Mouse (Mus musculus): Measurements from ENCODE around the gene Ros1. TPM values are rescaled to one million over a fixed set of nuclear protein-coding genes. Genes with fewer than 3 reads are reported as not detected.

Gene Ros1
- polyA plus RNA-seq (2014; fragmentation: Illumina TruSeq; extraction: RNeasy Lipid Tissue Mini Kit (QIAGEN cat#74804); ENCODE audit: low read depth, low replicate concordance), result not detected

DNA sequence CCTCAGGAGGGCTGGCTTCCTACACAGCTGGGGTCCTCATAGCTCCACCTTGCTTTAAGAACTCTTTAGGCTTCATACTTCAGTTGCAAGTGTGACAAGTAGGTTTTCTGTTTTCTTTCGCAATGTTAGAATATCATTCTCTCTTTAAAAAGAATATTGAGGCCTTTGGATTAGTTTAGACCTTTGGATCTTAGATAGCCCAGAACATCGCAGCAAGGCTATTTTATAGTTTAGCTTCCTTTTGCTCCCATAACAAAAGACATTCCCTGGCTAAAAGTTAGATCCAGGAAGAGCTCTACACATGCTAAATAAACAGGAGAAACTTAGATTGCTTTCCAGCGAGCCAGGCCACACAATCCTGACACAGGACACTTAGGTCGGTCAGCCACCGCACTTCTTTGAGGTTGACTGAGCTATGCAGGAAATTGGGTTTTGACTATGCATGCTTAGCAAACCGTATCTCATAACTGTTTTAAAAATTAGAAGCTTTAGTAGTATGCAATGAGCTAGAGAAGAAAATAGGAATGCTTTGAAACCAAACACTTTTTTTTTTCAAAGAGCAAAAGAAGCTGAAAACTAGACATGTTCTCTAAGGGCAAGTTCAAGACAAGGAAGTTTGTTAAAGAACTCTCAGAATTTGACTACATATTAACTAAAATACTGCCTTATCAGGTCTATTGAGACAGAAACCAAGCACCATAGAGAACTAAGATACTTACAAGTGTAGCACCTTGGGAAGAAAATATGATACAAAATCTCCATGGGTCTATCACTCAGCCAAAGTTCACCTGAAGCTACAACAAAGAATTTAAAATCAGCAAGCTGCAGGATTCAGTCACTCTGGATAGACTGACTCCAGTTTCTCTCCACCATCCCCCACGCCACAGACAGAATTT is at the start of gene Ros1:
Ros1 (minus strand) TSS at position 288 of the 896 bp plus-strand sequence.

GRCm38 (mm10) chr10:52233301-52233968 is 38.4 kb upstream of the Ros1 start, which contains the start of gene Dcbld1:
Gene Dcbld1, plus strand, starts transcription at chr10:52233619.

DNA sequence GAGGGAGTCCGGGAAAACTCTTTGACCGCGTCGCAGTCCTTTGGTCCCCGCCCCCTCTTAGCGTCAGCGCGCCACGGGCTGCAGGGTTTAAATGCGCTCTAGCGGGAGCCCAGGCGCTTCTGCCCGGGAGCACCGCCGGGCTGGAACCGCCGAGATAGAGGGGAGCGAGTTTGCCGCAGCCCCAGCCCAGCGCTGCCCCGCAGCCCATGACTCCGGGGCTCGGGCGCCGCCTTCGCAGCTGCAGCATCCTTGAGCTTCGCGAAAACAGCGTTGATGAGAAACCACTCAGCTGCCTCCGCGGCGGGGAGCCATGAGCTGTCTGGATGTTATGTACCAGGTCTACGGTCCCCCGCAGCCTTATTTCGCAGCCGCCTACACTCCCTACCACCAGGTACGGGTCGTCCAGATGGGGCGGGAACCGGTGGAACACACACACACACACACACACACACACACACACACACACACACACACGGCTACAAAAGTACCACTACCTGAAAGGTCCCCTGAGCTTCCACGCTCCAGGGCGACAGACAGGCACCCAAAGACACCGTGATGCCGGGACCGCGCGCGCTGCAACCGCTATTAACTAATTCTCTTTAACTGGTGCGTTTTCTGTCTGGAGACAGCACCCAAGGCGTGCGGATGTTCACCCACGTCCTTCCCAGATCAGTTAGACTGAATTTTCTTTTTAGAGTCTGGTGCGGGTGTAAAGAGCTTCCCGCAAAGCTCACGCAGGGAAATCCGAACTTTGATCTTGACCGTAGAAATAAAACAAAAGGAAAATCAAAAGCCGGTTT is 172.4 kb downstream of the Ros1 start, which contains the start of gene Vgll2:
Vgll2 (plus strand) TSS at position 90 of the 800 bp plus-strand sequence.

Other genes starting within 250 kb of the Ros1 start
- gene Vgll2, start 172.7 kb downstream of the Ros1 start, polyA plus RNA-seq (2014; fragmentation: Illumina TruSeq; extraction: RNeasy Lipid Tissue Mini Kit (QIAGEN cat#74804); ENCODE audit: low read depth, low replicate concordance), result not detected
- 3.7 TPM for gene Dcbld1, start 38.4 kb upstream of the Ros1 start, polyA plus RNA-seq (2014; fragmentation: Illumina TruSeq; extraction: RNeasy Lipid Tissue Mini Kit (QIAGEN cat#74804); ENCODE audit: low read depth, low replicate concordance)
- not detected for gene Gm26741, start 163.5 kb upstream of the Ros1 start, polyA plus RNA-seq (2014; fragmentation: Illumina TruSeq; extraction: RNeasy Lipid Tissue Mini Kit (QIAGEN cat#74804); ENCODE audit: low read depth, low replicate concordance)
- gene Gopc, start 186.9 kb upstream of the Ros1 start, polyA plus RNA-seq (2014; fragmentation: Illumina TruSeq; extraction: RNeasy Lipid Tissue Mini Kit (QIAGEN cat#74804); ENCODE audit: low read depth, low replicate concordance), result 71.2 TPM
- gene Nepn, start 193.7 kb upstream of the Ros1 start, polyA plus RNA-seq (2014; fragmentation: Illumina TruSeq; extraction: RNeasy Lipid Tissue Mini Kit (QIAGEN cat#74804); ENCODE audit: low read depth, low replicate concordance), result not detected
- 169 TPM for gene Nus1, start 222.3 kb upstream of the Ros1 start, polyA plus RNA-seq (2014; fragmentation: Illumina TruSeq; extraction: RNeasy Lipid Tissue Mini Kit (QIAGEN cat#74804); ENCODE audit: low read depth, low replicate concordance)